In the genomic region with DNA sequence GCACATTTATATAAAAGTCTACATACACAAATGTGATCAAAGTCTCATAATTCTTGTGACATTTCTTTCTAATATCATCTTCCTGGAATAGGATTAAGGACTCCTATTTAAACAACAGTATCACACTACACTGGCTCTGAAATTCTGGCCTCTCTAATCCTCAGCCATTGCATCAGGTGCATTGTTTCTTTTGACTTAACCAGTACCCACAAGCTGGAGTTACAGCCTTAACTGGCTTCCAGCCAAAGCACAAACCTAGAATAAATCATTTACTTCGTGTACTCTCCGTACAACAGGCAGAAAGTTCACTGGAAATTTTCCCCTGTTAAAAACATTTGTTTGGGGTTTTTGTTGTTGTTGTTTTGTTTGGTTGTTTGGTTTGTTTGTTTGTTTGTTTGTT, we compare ENCODE assay signal across 21 mouse cellular contexts.
DNase-seq lines count a peak whose midpoint lies in the region; ATAC-seq lines count a peak whose summit lies in the region.
"Had no signal": no experiment of that assay in that cellular context is flagged by ENCODE, and none has a peak within 500 bp of the region (broad histone marks: within the 10 kb centered on the region; RNA-seq: fewer than 3 reads in every experiment).

No protein-coding gene starts in this region.

- H3K9ac ChIP-seq in embryonic facial prominence, embryonic 14.5 days (ENCODE audit: low read depth, low read length) = no peak overlapping the region
- H3K9ac ChIP-seq: embryonic facial prominence, embryonic 12.5 days; forebrain, embryonic 12.5 days; heart, embryonic 15.5 days; hindbrain, embryonic 13.5 days had no signal

- H3K4me1 ChIP-seq in embryonic facial prominence, embryonic 14.5 days (ENCODE audit: control insufficient read depth, insufficient read depth, low read length) = no peaks in the 10 kb centered on the region
- H3K4me1 ChIP-seq in embryonic facial prominence, embryonic 10.5 days = no peaks in the 10 kb centered on the region
- no peaks in the 10 kb centered on the region for H3K4me1 ChIP-seq in midbrain, embryonic 10.5 days
- H3K4me1 ChIP-seq: embryonic facial prominence, embryonic 12.5 days; forebrain, embryonic 12.5 days; heart, embryonic 15.5 days; hindbrain, embryonic 13.5 days had no signal

- no peaks in the 10 kb centered on the region for H3K9me3 ChIP-seq in embryonic facial prominence, embryonic 14.5 days (ENCODE audit: control insufficient read depth, low read length)
- no peaks in the 10 kb centered on the region for H3K9me3 ChIP-seq in embryonic facial prominence, embryonic 10.5 days
- H3K9me3 ChIP-seq in midbrain, embryonic 10.5 days (replicated peaks) = no peaks in the 10 kb centered on the region
- H3K9me3 ChIP-seq: embryonic facial prominence, embryonic 12.5 days; forebrain, embryonic 12.5 days; heart, embryonic 15.5 days; hindbrain, embryonic 13.5 days had no signal

- no peak overlapping the region for H3K4me2 ChIP-seq in embryonic facial prominence, embryonic 14.5 days (ENCODE audit: low read depth, low read length)
- H3K4me2 ChIP-seq: embryonic facial prominence, embryonic 12.5 days; forebrain, embryonic 12.5 days; heart, embryonic 11.5 days; heart, embryonic 15.5 days; hindbrain, embryonic 13.5 days had no signal

- DNase-seq in embryonic facial prominence, embryonic 14.5 days (ENCODE audit: low spot score) = peak; percentile 59
- DNase-seq in embryonic facial prominence, embryonic 10.5 days (ENCODE audit: low spot score) = no peak
- DNase-seq in kidney, adult 9 months = peak; percentile 82
- DNase-seq in kidney, postnatal 4 days = no peak
- peak; percentile 15 for DNase-seq in kidney, postnatal 10 days
- DNase-seq in gastrocnemius, postnatal 14 days = no peak
- no peak for DNase-seq in midbrain, embryonic 10.5 days (ENCODE audit: low spot score)
- DNase-seq: adrenal gland, postnatal 10 days; cerebellum, adult 11 months; cerebellum, adult 8-10 months; cerebellum, postnatal 14 days; embryo, embryonic 11 days; gastrocnemius, postnatal 10 days; heart, adult 2 months; heart, postnatal 14 days had no signal

- intact Hi-C loops in gastrocnemius, postnatal 14 days (cut with DNase I; ENCODE audit: low total_unique reads) = no loop called here

- no peaks in the 10 kb centered on the region for H3K27me3 ChIP-seq in embryonic facial prominence, embryonic 14.5 days (replicated peaks; ENCODE audit: control insufficient read depth, insufficient read depth, low read length)
- H3K27me3 ChIP-seq in embryonic facial prominence, embryonic 10.5 days (replicated peaks; ENCODE audit: low read depth, poor library complexity, severe bottlenecking) = no peaks in the 10 kb centered on the region
- H3K27me3 ChIP-seq in midbrain, embryonic 10.5 days (ENCODE audit: low read depth, poor library complexity, severe bottlenecking) = no peaks in the 10 kb centered on the region
- H3K27me3 ChIP-seq: embryonic facial prominence, embryonic 12.5 days; forebrain, embryonic 12.5 days; heart, embryonic 15.5 days; hindbrain, embryonic 13.5 days had no signal

- no peak overlapping the region for H3K4me3 ChIP-seq in embryonic facial prominence, embryonic 14.5 days (ENCODE audit: low read depth, low read length)
- H3K4me3 ChIP-seq in embryonic facial prominence, embryonic 10.5 days = no peak overlapping the region
- no peak overlapping the region for H3K4me3 ChIP-seq in midbrain, embryonic 10.5 days
- H3K4me3 ChIP-seq: embryonic facial prominence, embryonic 12.5 days; forebrain, embryonic 12.5 days; heart, adult 2 months; heart, embryonic 15.5 days; hindbrain, embryonic 13.5 days had no signal

- 46% methylated on average over 2 of the region's 2 CpGs for WGBS in embryonic facial prominence, embryonic 14.5 days
- 85% methylated on average over 2 of the region's 2 CpGs for WGBS in embryonic facial prominence, embryonic 10.5 days
- WGBS in midbrain, embryonic 10.5 days = 92% methylated on average over 2 of the region's 2 CpGs

- peak; percentile 60; the same call in 1 of the 2 replicates for ATAC-seq in embryonic facial prominence, embryonic 14.5 days (ENCODE audit: low read depth)
- ATAC-seq: forebrain, embryonic 16.5 days had no signal

- no peaks in the 10 kb centered on the region for H3K36me3 ChIP-seq in embryonic facial prominence, embryonic 14.5 days (ENCODE audit: control insufficient read depth, insufficient read depth, low read length)
- no peaks in the 10 kb centered on the region for H3K36me3 ChIP-seq in embryonic facial prominence, embryonic 10.5 days (replicated peaks)
- H3K36me3 ChIP-seq in midbrain, embryonic 10.5 days = no peaks in the 10 kb centered on the region
- H3K36me3 ChIP-seq: embryonic facial prominence, embryonic 12.5 days; forebrain, embryonic 12.5 days; heart, embryonic 15.5 days; hindbrain, embryonic 13.5 days had no signal

- no peak overlapping the region for H3K27ac ChIP-seq in embryonic facial prominence, embryonic 14.5 days (replicated peaks; ENCODE audit: low read depth, low read length)
- no peak overlapping the region for H3K27ac ChIP-seq in embryonic facial prominence, embryonic 10.5 days (replicated peaks)
- no peak overlapping the region for H3K27ac ChIP-seq in midbrain, embryonic 10.5 days (replicated peaks)
- H3K27ac ChIP-seq: embryonic facial prominence, embryonic 12.5 days; forebrain, embryonic 12.5 days; heart, adult 2 months; heart, embryonic 15.5 days; hindbrain, embryonic 13.5 days had no signal

Comparison
In these comparisons a context has a peak if more than half of its experiments do, and no peak if none do; other contexts are left out.
1. DNase-seq: peak in embryonic facial prominence, embryonic 14.5 days (single experiment), kidney, adult 9 months (single experiment) and kidney, postnatal 10 days (single experiment); none in embryonic facial prominence, embryonic 10.5 days (single experiment), kidney, postnatal 4 days (0 of 2), gastrocnemius, postnatal 14 days (single experiment) and midbrain, embryonic 10.5 days (single experiment).